Mouse (Mus musculus) heart, postnatal 0 days (tissue): ENCODE measurements at regions not wholly inside any gene's neighbourhood (a gene's known extent, or its start where the extent isn't known, plus 50 kb on each side); places are given as distances from the start of the nearest gene placed in this dataset.

Source experiments
- ATAC-seq: fragments of 200-750 bp; cut with Nextera tagmentation; 2 replicates; pipeline ENCODE4 v1.8.0; 2017; ENCODE audit warnings: low read depth, moderate number of reproducible peaks, moderate library complexity; ENCODE audit not compliant: insufficient read depth
- DNase-seq: peaks from one replicate; pipeline ENCODE4 v3.0.0-alpha.2; 2016; ENCODE audit warnings: low spot score
- H3K27ac ChIP-seq: fragments of 300-500 bp; sonication (generic); 2 replicates; pipeline ENCODE4 v1.5.1; 2014; ENCODE audit warnings: low read depth, mild to moderate bottlenecking
- H3K27me3 ChIP-seq: fragments of 300-500 bp; sonication (generic); 2 replicates; pipeline ENCODE4 v1.6.1; 2014; ENCODE audit warnings: low read length, mixed read lengths; ENCODE audit not compliant: control insufficient read depth, insufficient read depth
- H3K36me3 ChIP-seq: fragments of 300-500 bp; sonication (generic); replicated peaks from 2 replicates; pipeline ENCODE4 v1.6.1; 2014; ENCODE audit warnings: low read length, mixed read lengths; ENCODE audit not compliant: control insufficient read depth, insufficient read depth
- H3K4me1 ChIP-seq: fragments of 300-500 bp; sonication (generic); 2 replicates; pipeline ENCODE4 v1.6.1; 2014; ENCODE audit warnings: antibody characterized with exemption; ENCODE audit not compliant: control insufficient read depth, insufficient read depth
- H3K4me2 ChIP-seq: fragments of 300-500 bp; sonication (generic); 2 replicates; pipeline ENCODE4 v1.6.1; 2014; ENCODE audit warnings: low read depth, mild to moderate bottlenecking, low read length, moderate library complexity
- H3K4me3 ChIP-seq: fragments of 300-500 bp; sonication (generic); 2 replicates; pipeline ENCODE4 v1.5.1; 2014; ENCODE audit warnings: low read depth, low read length
- H3K9ac ChIP-seq: fragments of 300-500 bp; sonication (generic); replicated peaks from 2 replicates; pipeline ENCODE4 v1.6.1; 2014; ENCODE audit warnings: low read depth, low read length, mixed read lengths
- H3K9me3 ChIP-seq: fragments of 300-500 bp; sonication (generic); replicated peaks from 2 replicates; pipeline ENCODE4 v1.6.1; 2016; ENCODE audit warnings: low read length; ENCODE audit not compliant: control insufficient read depth
- CTCF ChIP-seq: IDR thresholded peaks from 2 replicates; pipeline ENCODE4 v1.5.1; 2016; ENCODE audit warnings: antibody characterized with exemption, control low read depth, low read depth
- EP300 ChIP-seq: IDR thresholded peaks from 2 replicates; pipeline ENCODE4 v1.6.1; 2016; ENCODE audit warnings: antibody characterized with exemption, low read depth
- WGBS: fragments of 180-500 bp; shearing (Covaris S2); extraction: QIAGEN DNeasy Blood & Tissue Kit; methylation state at CpG from one replicate; pipeline ENCODE4 v1.1.7; 2014; 5-methylcytosine and 5-hydroxymethylcytosine counted together

GRCm38 (mm10) chr4:45591405-45592315, 59.4 kb upstream of the Shb start:
- H3K4me2 ChIP-seq: peak overlapping the region; percentile 54
- no peak for DNase-seq
- H3K27ac ChIP-seq: no peak overlapping the region
- no peaks in the 10 kb centered on the region for H3K9me3 ChIP-seq
- no peak for ATAC-seq
- peak overlapping the region; percentile 7 for H3K9ac ChIP-seq
- H3K4me1 ChIP-seq: no peaks in the 10 kb centered on the region
- 12% methylated on average over 23 of the region's 23 CpGs for WGBS
- H3K36me3 ChIP-seq: no peaks in the 10 kb centered on the region
- H3K27me3 ChIP-seq: no peaks in the 10 kb centered on the region
- TF ChIP-seq EP300 (no peak), CTCF (no peak)
- H3K4me3 ChIP-seq: peak overlapping the region; percentile 18; the same call in 1 of the 2 replicates

DNA sequence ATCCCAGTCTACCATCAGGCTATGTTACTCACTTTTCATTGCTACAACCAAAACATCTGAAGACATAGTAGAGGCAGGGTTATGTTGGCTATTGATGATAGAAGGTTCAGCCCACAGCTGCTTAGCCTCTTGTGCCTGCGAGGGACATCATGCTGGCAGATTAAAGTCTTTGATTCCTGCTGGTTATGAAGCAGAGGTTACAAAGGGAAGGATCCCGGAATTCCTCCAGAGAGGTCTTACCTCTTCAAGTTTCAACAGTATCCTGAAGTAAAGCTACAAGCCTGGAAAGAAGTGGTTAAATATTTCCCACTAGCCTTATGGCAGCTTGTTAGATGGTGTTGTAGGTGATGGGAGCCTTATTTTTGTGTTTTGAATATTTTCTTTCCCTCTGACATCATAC, 58.6 kb upstream of the Shb start:
- no peaks in the 10 kb centered on the region for H3K4me1 ChIP-seq
- no peak for ATAC-seq
- 24% methylated on average over 2 of the region's 2 CpGs for WGBS

DNA sequence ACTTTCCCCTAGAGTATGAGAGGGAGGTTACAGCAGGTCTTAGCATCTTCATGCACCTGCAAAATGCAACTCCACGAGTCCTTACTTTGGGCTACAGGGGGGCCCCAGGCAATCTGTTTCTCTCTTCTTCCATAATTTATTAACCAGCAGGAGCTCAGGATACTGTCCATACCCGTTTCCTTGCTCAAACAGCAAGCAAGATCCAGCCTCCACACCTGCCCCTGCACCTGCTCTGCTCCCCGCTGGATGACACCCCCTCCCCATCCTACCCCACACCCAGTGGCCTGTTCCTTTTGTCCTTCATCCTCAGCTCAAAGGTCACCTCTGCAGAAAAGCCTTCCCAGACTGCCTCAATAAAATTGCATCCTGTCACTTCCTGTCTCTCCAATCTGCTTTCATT, 56.1 kb upstream of the Shb start:
- Histone ChIP-seq H3K4me3 (no peak overlapping the region), H3K4me2 (no peak overlapping the region), H3K36me3 (no peaks in the 10 kb centered on the region), H3K9ac (no peak overlapping the region), H3K27ac (no peak overlapping the region), H3K9me3 (no peaks in the 10 kb centered on the region), H3K4me1 (0 out of 2 replicates have a peak, but pooled peaks cover 6% of the 10 kb centered on the region), H3K27me3 (no peaks in the 10 kb centered on the region)
- 50% methylated on average over 3 of the region's 3 CpGs for WGBS
- TF ChIP-seq EP300 (no peak), CTCF (no peak)
- ATAC-seq (no peak), DNase-seq (no peak)

More for the DNA sequence above, 58.6 kb upstream of the Shb start:
- Histone ChIP-seq H3K9me3 (no peaks in the 10 kb centered on the region), H3K4me3 (peak overlapping the region; percentile 18; the same call in 1 of the 2 replicates), H3K9ac (peak overlapping the region; percentile 7; the same call in 1 of the 2 replicates), H3K27ac (no peak overlapping the region), H3K36me3 (no peaks in the 10 kb centered on the region), H3K4me2 (peak overlapping the region; percentile 54), H3K27me3 (no peaks in the 10 kb centered on the region)
- no peak for DNase-seq
- TF ChIP-seq EP300 (no peak), CTCF (no peak)

GRCm38 (mm10) chr4:45587202-45587601, 54.9 kb upstream of the Shb start:
- Histone ChIP-seq H3K4me1 (peaks cover 17% of the 10 kb centered on the region; the same call in 1 of the 2 replicates), H3K27me3 (no peaks in the 10 kb centered on the region), H3K9me3 (no peaks in the 10 kb centered on the region), H3K4me3 (no peak overlapping the region), H3K27ac (no peak overlapping the region), H3K36me3 (no peaks in the 10 kb centered on the region), H3K4me2 (no peak overlapping the region), H3K9ac (no peak overlapping the region)
- 70% methylated on average over 2 of the region's 2 CpGs for WGBS
- DNase-seq: no peak
- ATAC-seq: no peak
- TF ChIP-seq CTCF (no peak), EP300 (no peak)

DNA sequence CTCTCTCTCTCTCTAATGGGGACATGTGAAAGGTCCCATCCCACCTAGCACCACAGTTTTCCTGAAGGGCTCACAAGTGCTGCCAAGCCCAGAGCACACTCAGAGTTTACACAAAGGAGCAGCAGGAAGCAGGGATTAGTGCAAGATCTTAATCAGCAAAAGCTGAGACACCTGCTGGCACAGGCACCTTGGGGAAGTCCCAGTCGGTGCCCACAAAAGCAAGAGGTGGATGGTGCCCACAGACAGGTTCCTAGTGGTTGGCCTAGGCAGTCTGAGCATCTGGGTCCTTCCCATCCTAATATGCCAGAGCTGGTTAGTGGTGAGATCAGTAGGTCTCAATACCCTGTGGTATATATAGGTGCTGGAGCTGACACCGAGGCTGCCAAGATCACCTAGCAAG, 54.0 kb upstream of the Shb start:
- Histone ChIP-seq H3K9me3 (no peaks in the 10 kb centered on the region), H3K9ac (no peak overlapping the region), H3K36me3 (no peaks in the 10 kb centered on the region), H3K27me3 (no peaks in the 10 kb centered on the region), H3K4me2 (no peak overlapping the region), H3K4me1 (peaks cover 21% of the 10 kb centered on the region; the same call in 1 of the 2 replicates), H3K4me3 (no peak overlapping the region), H3K27ac (no peak overlapping the region)
- DNase-seq: no peak
- TF ChIP-seq CTCF (no peak), EP300 (no peak)
- 43% methylated on average over 2 of the region's 2 CpGs for WGBS
- no peak for ATAC-seq
